Mouse (Mus musculus): Measurements from ENCODE around the gene Gse1. TPM values are rescaled to one million over a fixed set of nuclear protein-coding genes. Genes with fewer than 3 reads are reported as not detected.

The Gse1 gene
- total RNA-seq, 1 experiment = 21.4 TPM

- Histone ChIP-seq H3K9me3 (ENCODE audit: control insufficient read depth, insufficient read depth, low read depth, low read length) (no peaks in the 10 kb centered on the region), H3K36me3 (ENCODE audit: control insufficient read depth, insufficient read depth, low read length, poor library complexity, severe bottlenecking) (no peaks in the 10 kb centered on the region), H3K27ac (ENCODE audit: insufficient read depth, low read depth, low read length, poor library complexity, severe bottlenecking) (no peak overlapping the region), H3K4me1 (ENCODE audit: control insufficient read depth in 2 of 2, insufficient read depth in 2 of 2, low read length in 2 of 2, poor library complexity in 1 of 2) (peaks cover 0 to 26% of the 10 kb centered on the region in 2 experiments; a peak in 1 of 4 replicates), H3K4me3 (ENCODE audit: insufficient read depth in 1 of 2, low read depth in 1 of 2, low read length in 2 of 2, poor library complexity in 1 of 2, severe bottlenecking in 1 of 2) (no peak overlapping the region), H3K9ac (ENCODE audit: insufficient read depth, low read depth, low read length, poor library complexity, severe bottlenecking) (no peak overlapping the region)
- in situ Hi-C loops (cut with MboI; ENCODE audit: low sequenced_read_pairs in 2 of 2, unreplicated experiment in 2 of 2) = no loop called here
- TF ChIP-seq ZNF384 (IDR thresholded peaks at IDR 0.05; ENCODE audit: low read depth, low read length) (peak; percentile 64; the same call in 1 of the 2 replicates), CHD2 (IDR thresholded peaks at IDR 0.05; ENCODE audit: low read depth, low read length) (no peak)
- DNase-seq (ENCODE audit: low read depth, low spot score) = no peak
Measured at GRCm38 (mm10) chr8:120463918-120464584, 235.8 kb downstream of the Gse1 start.

DNA sequence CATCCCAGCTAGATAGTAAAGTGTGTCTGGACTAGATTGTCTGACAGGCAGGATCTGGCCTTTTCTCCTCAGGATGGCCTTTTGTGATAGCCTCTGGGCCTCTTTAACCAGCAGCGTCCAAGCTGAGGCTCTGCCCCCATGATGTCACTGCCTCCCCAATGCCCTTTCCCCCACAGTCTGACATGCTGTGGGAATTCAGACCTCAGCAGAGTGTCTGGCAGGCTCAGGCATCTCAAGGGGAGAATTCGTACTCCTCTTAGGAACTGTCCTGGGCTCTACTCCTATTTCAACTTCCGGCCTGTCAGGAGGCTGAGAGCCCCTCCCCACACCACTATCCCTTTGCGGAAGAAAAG lies 236.3 kb downstream of the Gse1 start:
- Histone ChIP-seq H3K4me3 (ENCODE audit: insufficient read depth in 1 of 2, low read depth in 1 of 2, low read length in 2 of 2, poor library complexity in 1 of 2, severe bottlenecking in 1 of 2) (no peak overlapping the region), H3K4me1 (ENCODE audit: control insufficient read depth in 2 of 2, insufficient read depth in 2 of 2, low read length in 2 of 2, poor library complexity in 1 of 2) (peaks cover 0 to 26% of the 10 kb centered on the region in 2 experiments; a peak in 1 of 4 replicates), H3K9me3 (ENCODE audit: control insufficient read depth, insufficient read depth, low read depth, low read length) (no peaks in the 10 kb centered on the region), H3K36me3 (ENCODE audit: control insufficient read depth, insufficient read depth, low read length, poor library complexity, severe bottlenecking) (no peaks in the 10 kb centered on the region), H3K27ac (ENCODE audit: insufficient read depth, low read depth, low read length, poor library complexity, severe bottlenecking) (no peak overlapping the region), H3K9ac (ENCODE audit: insufficient read depth, low read depth, low read length, poor library complexity, severe bottlenecking) (no peak overlapping the region)
- in situ Hi-C loops (cut with MboI; ENCODE audit: low sequenced_read_pairs in 2 of 2, unreplicated experiment in 2 of 2) = no loop called here
- TF ChIP-seq HCFC1 (IDR thresholded peaks at IDR 0.05; ENCODE audit: borderline replicate concordance, insufficient read depth, low read length) (no peak), ZC3H11A (IDR thresholded peaks at IDR 0.05; ENCODE audit: borderline replicate concordance, low read depth, low read length) (no peak), CHD2 (IDR thresholded peaks at IDR 0.05; ENCODE audit: low read depth, low read length) (no peak), ZNF384 (IDR thresholded peaks at IDR 0.05; ENCODE audit: low read depth, low read length) (no peak), MAFK (IDR thresholded peaks at IDR 0.05; ENCODE audit: insufficient read depth, low read depth, low read length) (no peak)
- no peak for DNase-seq (ENCODE audit: low read depth, low spot score)

DNA sequence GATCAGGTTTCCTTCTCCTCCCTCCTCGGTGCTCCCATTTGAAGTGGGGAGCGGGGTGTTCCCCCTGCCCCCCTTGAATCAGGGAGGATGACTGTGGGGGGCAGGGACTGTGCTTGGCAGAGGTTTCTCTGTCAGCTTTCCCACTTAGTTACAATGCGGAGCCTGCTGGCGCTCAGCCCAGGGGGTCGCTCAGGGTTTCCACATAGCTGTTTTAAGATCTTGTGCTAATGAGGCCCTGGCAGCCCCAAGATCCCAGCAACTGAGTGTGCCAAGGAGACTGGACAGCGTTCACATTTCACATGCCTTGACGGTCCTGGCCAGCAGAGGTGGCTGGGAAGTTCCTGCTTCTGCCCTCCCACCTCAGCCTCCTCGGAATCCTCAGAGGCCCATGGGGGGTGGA lies 237.5 kb downstream of the Gse1 start:
- Histone ChIP-seq H3K4me3 (ENCODE audit: insufficient read depth in 1 of 2, low read depth in 1 of 2, low read length in 2 of 2, poor library complexity in 1 of 2, severe bottlenecking in 1 of 2) (no peak overlapping the region), H3K27ac (ENCODE audit: insufficient read depth, low read depth, low read length, poor library complexity, severe bottlenecking) (no peak overlapping the region), H3K9ac (ENCODE audit: insufficient read depth, low read depth, low read length, poor library complexity, severe bottlenecking) (no peak overlapping the region), H3K36me3 (ENCODE audit: control insufficient read depth, insufficient read depth, low read length, poor library complexity, severe bottlenecking) (no peaks in the 10 kb centered on the region), H3K4me1 (ENCODE audit: control insufficient read depth in 2 of 2, insufficient read depth in 2 of 2, low read length in 2 of 2, poor library complexity in 1 of 2) (peaks cover 0 to 28% of the 10 kb centered on the region in 2 experiments; a peak in 1 of 4 replicates), H3K9me3 (ENCODE audit: control insufficient read depth, insufficient read depth, low read depth, low read length) (no peaks in the 10 kb centered on the region)
- in situ Hi-C loops (cut with MboI; ENCODE audit: low sequenced_read_pairs in 2 of 2, unreplicated experiment in 2 of 2) = no loop called here
- no peak for DNase-seq (ENCODE audit: low read depth, low spot score)
- no peak for TF ChIP-seq ZC3H11A (IDR thresholded peaks at IDR 0.05; ENCODE audit: borderline replicate concordance, low read depth, low read length)
- no peak for TF ChIP-seq ZNF384 (IDR thresholded peaks at IDR 0.05; ENCODE audit: low read depth, low read length)
- no peak for TF ChIP-seq HCFC1 (IDR thresholded peaks at IDR 0.05; ENCODE audit: borderline replicate concordance, insufficient read depth, low read length)
- TF ChIP-seq MAFK (IDR thresholded peaks at IDR 0.05; ENCODE audit: insufficient read depth, low read depth, low read length) = no peak
- no peak for TF ChIP-seq CHD2 (IDR thresholded peaks at IDR 0.05; ENCODE audit: low read depth, low read length)

DNA sequence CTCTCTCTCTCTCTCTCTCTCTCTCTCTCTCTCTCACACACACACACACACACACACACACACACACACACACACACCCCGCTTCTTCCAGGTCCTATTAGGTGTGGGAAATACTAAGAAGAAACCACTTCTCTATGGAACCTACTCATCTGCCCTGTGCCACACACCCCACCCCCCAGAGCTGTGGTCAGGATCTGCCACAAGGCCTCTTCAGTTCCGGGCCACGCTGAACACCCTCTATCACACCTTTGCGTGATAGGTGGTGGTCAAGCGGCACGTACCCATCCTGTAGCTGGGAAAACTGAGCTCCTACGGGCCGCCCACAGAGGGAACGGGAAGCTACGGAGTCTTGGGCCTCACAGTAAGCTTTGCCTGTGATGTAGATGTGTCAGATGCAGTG lies 238.0 kb downstream of the Gse1 start:
- no peak for DNase-seq (ENCODE audit: low read depth, low spot score)
- H3K27ac ChIP-seq (ENCODE audit: insufficient read depth, low read depth, low read length, poor library complexity, severe bottlenecking) = peak overlapping the region; percentile 9; the same call in 1 of the 2 replicates
- no peaks in the 10 kb centered on the region for H3K36me3 ChIP-seq (ENCODE audit: control insufficient read depth, insufficient read depth, low read length, poor library complexity, severe bottlenecking)
- peak overlapping the region; percentile 12 to 36; a peak in 1 of 4 replicates for H3K4me3 ChIP-seq (ENCODE audit: insufficient read depth in 1 of 2, low read depth in 1 of 2, low read length in 2 of 2, poor library complexity in 1 of 2, severe bottlenecking in 1 of 2)
- H3K4me1 ChIP-seq (ENCODE audit: control insufficient read depth in 2 of 2, insufficient read depth in 2 of 2, low read length in 2 of 2, poor library complexity in 1 of 2) = peaks cover 0 to 28% of the 10 kb centered on the region in 2 experiments; a peak in 2 of 4 replicates
- no peaks in the 10 kb centered on the region for H3K9me3 ChIP-seq (ENCODE audit: control insufficient read depth, insufficient read depth, low read depth, low read length)
- 0 out of 2 replicates have a peak overlapping the region, but pooled peaks have one; percentile 34 for H3K9ac ChIP-seq (ENCODE audit: insufficient read depth, low read depth, low read length, poor library complexity, severe bottlenecking)
- TF ChIP-seq CHD2 (IDR thresholded peaks at IDR 0.05; ENCODE audit: low read depth, low read length) = no peak
- no peak for TF ChIP-seq ZNF384 (IDR thresholded peaks at IDR 0.05; ENCODE audit: low read depth, low read length)
- TF ChIP-seq ZC3H11A (IDR thresholded peaks at IDR 0.05; ENCODE audit: borderline replicate concordance, low read depth, low read length) = no peak
- no peak for TF ChIP-seq MAFK (IDR thresholded peaks at IDR 0.05; ENCODE audit: insufficient read depth, low read depth, low read length)
- TF ChIP-seq HCFC1 (IDR thresholded peaks at IDR 0.05; ENCODE audit: borderline replicate concordance, insufficient read depth, low read length) = no peak
- in situ Hi-C loops (cut with MboI; ENCODE audit: low sequenced_read_pairs in 2 of 2, unreplicated experiment in 2 of 2) = no loop called here
